Mouse (Mus musculus) stomach, embryonic 14.5 days (tissue): ENCODE data around the gene Igdcc4. TPM values are rescaled to one million over a fixed set of nuclear protein-coding genes. Genes with fewer than 3 reads are reported as not detected.

Experiments used
- ATAC-seq: fragments of 200-750 bp; cut with Nextera tagmentation; 2 replicates; pipeline ENCODE4 v1.8.0; 2017; ENCODE audit warnings: low read depth, moderate TSS enrichment; ENCODE audit not compliant: insufficient number of reproducible peaks, insufficient read depth, low FRiP score
- H3K27ac ChIP-seq: fragments of 300-500 bp; sonication (generic); 2 replicates; pipeline ENCODE4 v1.5.1; 2014; ENCODE audit warnings: mild to moderate bottlenecking, low read length, moderate library complexity, mixed read lengths
- H3K27me3 ChIP-seq: fragments of 300-500 bp; sonication (generic); 2 replicates; pipeline ENCODE4 v1.6.1; 2014; ENCODE audit warnings: low read length, control low read depth, mixed read lengths; ENCODE audit not compliant: control insufficient read depth, insufficient read depth
- H3K36me3 ChIP-seq: fragments of 300-500 bp; sonication (generic); 2 replicates; pipeline ENCODE4 v1.6.1; 2014; ENCODE audit warnings: mild to moderate bottlenecking, control low read depth, low read length, moderate library complexity, mixed read lengths; ENCODE audit not compliant: control insufficient read depth, insufficient read depth
- H3K4me1 ChIP-seq: fragments of 300-500 bp; sonication (generic); 2 replicates; pipeline ENCODE4 v1.6.1; 2014; ENCODE audit warnings: low read length, control low read depth, mixed read lengths; ENCODE audit not compliant: control insufficient read depth, insufficient read depth
- H3K4me2 ChIP-seq: fragments of 300-500 bp; sonication (generic); replicated peaks from 2 replicates; pipeline ENCODE4 v1.6.1; 2014; ENCODE audit warnings: low read depth, low read length, control low read depth
- H3K4me3 ChIP-seq: fragments of 300-500 bp; sonication (generic); 2 replicates; pipeline ENCODE4 v1.5.1; 2014; ENCODE audit warnings: low read depth, low read length, control low read depth
- H3K9ac ChIP-seq: fragments of 300-500 bp; sonication (generic); replicated peaks from 2 replicates; pipeline ENCODE4 v1.6.1; 2014; ENCODE audit warnings: low read depth, mild to moderate bottlenecking, control low read depth, low read length, moderate library complexity, mixed read lengths
- H3K9me3 ChIP-seq: fragments of 300-500 bp; sonication (generic); 2 replicates; pipeline ENCODE4 v1.6.1; 2016; ENCODE audit warnings: low read depth, low read length, control low read depth; ENCODE audit not compliant: control insufficient read depth
- WGBS: fragments of 180-500 bp; shearing (Covaris S2); extraction: QIAGEN DNeasy Blood & Tissue Kit; methylation state at CpG from one replicate; pipeline ENCODE4 v1.1.7; 2014; 5-methylcytosine and 5-hydroxymethylcytosine counted together
- polyA plus RNA-seq: library from polyadenylated mRNA; unstranded; fragments of >200 nt; fragmentation: Nextera tagmentation; extraction: Ambion mirVana; gene quantifications from 2 replicates; pipeline ENCODE4 v1.2.1, GENCODE M21; 2014

The Igdcc4 gene
- polyA plus RNA-seq, 1 experiment from 2014 or later: 43.3 TPM

GRCm38 (mm10) chr9:65083075-65083765, 18.1 kb upstream of the Igdcc4 start:
- no peaks in the 10 kb centered on the region for H3K4me1 ChIP-seq
- no peak overlapping the region for H3K4me3 ChIP-seq
- 88% methylated on average over 18 of the region's 18 CpGs for WGBS
- ATAC-seq: no peak
- H3K4me2 ChIP-seq: no peak overlapping the region
- peaks cover 37% of the 10 kb centered on the region for H3K36me3 ChIP-seq
- no peak overlapping the region for H3K9ac ChIP-seq
- no peaks in the 10 kb centered on the region for H3K9me3 ChIP-seq
- H3K27ac ChIP-seq: no peak overlapping the region
- no peaks in the 10 kb centered on the region for H3K27me3 ChIP-seq

GRCm38 (mm10) chr9:65084198-65084807, 17.0 kb upstream of the Igdcc4 start:
- Histone ChIP-seq H3K36me3 (peaks cover 26% of the 10 kb centered on the region), H3K9me3 (no peaks in the 10 kb centered on the region), H3K4me3 (no peak overlapping the region), H3K27me3 (no peaks in the 10 kb centered on the region), H3K27ac (no peak overlapping the region), H3K9ac (no peak overlapping the region), H3K4me1 (no peaks in the 10 kb centered on the region), H3K4me2 (no peak overlapping the region)
- WGBS: 70% methylated on average over 7 of the region's 7 CpGs
- peak; percentile 78; the same call in 1 of the 2 replicates for ATAC-seq

GRCm38 (mm10) chr9:65085270-65085669, 16.0 kb upstream of the Igdcc4 start:
- H3K4me3 ChIP-seq: no peak overlapping the region
- H3K27me3 ChIP-seq: no peaks in the 10 kb centered on the region
- no peak overlapping the region for H3K27ac ChIP-seq
- no peak overlapping the region for H3K9ac ChIP-seq
- no peaks in the 10 kb centered on the region for H3K9me3 ChIP-seq
- peaks cover 23% of the 10 kb centered on the region for H3K36me3 ChIP-seq
- no peaks in the 10 kb centered on the region for H3K4me1 ChIP-seq
- no peak for ATAC-seq
- WGBS: 97% methylated on average over 1 of the region's 1 CpGs
- H3K4me2 ChIP-seq: no peak overlapping the region

- WGBS: 41% methylated on average over 1 of the region's 1 CpGs
- no peak overlapping the region for H3K27ac ChIP-seq
- H3K9me3 ChIP-seq: no peaks in the 10 kb centered on the region
- no peak for ATAC-seq
- H3K9ac ChIP-seq: no peak overlapping the region
- H3K4me1 ChIP-seq: no peaks in the 10 kb centered on the region
- H3K4me2 ChIP-seq: no peak overlapping the region
- H3K4me3 ChIP-seq: no peak overlapping the region
- H3K27me3 ChIP-seq: no peaks in the 10 kb centered on the region
- H3K36me3 ChIP-seq: peaks cover 9% of the 10 kb centered on the region
Observed at GRCm38 (mm10) chr9:65086801-65087200, 14.5 kb upstream of the Igdcc4 start.

- Histone ChIP-seq H3K27me3 (no peaks in the 10 kb centered on the region), H3K9me3 (no peaks in the 10 kb centered on the region), H3K4me3 (no peak overlapping the region), H3K9ac (no peak overlapping the region), H3K4me2 (no peak overlapping the region), H3K4me1 (no peaks in the 10 kb centered on the region), H3K36me3 (peaks cover 7% of the 10 kb centered on the region), H3K27ac (no peak overlapping the region)
- 29% methylated on average over 5 of the region's 5 CpGs for WGBS
- ATAC-seq: no peak
Observed at GRCm38 (mm10) chr9:65087490-65087889, 13.8 kb upstream of the Igdcc4 start.

GRCm38 (mm10) chr9:65094237-65094636, 7.0 kb upstream of the Igdcc4 start:
- Histone ChIP-seq H3K36me3 (no peaks in the 10 kb centered on the region), H3K4me1 (peaks cover 10% of the 10 kb centered on the region), H3K9me3 (no peaks in the 10 kb centered on the region), H3K27me3 (no peaks in the 10 kb centered on the region), H3K4me3 (no peak overlapping the region), H3K27ac (peak overlapping the region; percentile 48; the same call in 1 of the 2 replicates), H3K4me2 (0 out of 2 replicates have a peak overlapping the region, but pooled peaks have one; percentile 2), H3K9ac (no peak overlapping the region)
- WGBS: 27% methylated on average over 6 of the region's 6 CpGs
- ATAC-seq: peak; percentile 80; the same call in 1 of the 2 replicates

GRCm38 (mm10) chr9:65101686-65102376, 545 bp downstream of the Igdcc4 start:
- Histone ChIP-seq H3K27ac (peak overlapping the region; percentile 94), H3K4me2 (peak overlapping the region; percentile 88), H3K27me3 (no peaks in the 10 kb centered on the region), H3K9me3 (no peaks in the 10 kb centered on the region), H3K4me3 (peak overlapping the region; percentile 83), H3K36me3 (no peaks in the 10 kb centered on the region), H3K9ac (peak overlapping the region; percentile 75), H3K4me1 (peaks cover 19% of the 10 kb centered on the region)
- ATAC-seq: peak; percentile 65
- under 1% methylated on average over 39 of the region's 39 CpGs for WGBS

- H3K27me3 ChIP-seq: no peaks in the 10 kb centered on the region
- H3K27ac ChIP-seq: peak overlapping the region; percentile 94
- 3% methylated on average over 34 of the region's 36 CpGs for WGBS
- peaks cover 19% of the 10 kb centered on the region for H3K4me1 ChIP-seq
- peak; percentile 82 for ATAC-seq
- peak overlapping the region; percentile 75 for H3K9ac ChIP-seq
- H3K4me3 ChIP-seq: peak overlapping the region; percentile 83
- peak overlapping the region; percentile 88 for H3K4me2 ChIP-seq
- H3K36me3 ChIP-seq: no peaks in the 10 kb centered on the region
- no peaks in the 10 kb centered on the region for H3K9me3 ChIP-seq
Observed at GRCm38 (mm10) chr9:65102377-65103172, 1.3 kb downstream of the Igdcc4 start.
